Mouse (Mus musculus): ENCODE measurements around the gene Manba. TPM values are rescaled to one million over a fixed set of nuclear protein-coding genes. Genes with fewer than 3 reads are reported as not detected.
"Not testable (repeated sequence)": the region's sequence is repeated elsewhere in the genome, so short reads cannot be mapped to it uniquely, and the experiment has no call there.

The Manba gene
- polyA plus RNA-seq, 1 experiment from 2014 or later: 9.2 TPM

- Histone ChIP-seq H3K4me3 (ENCODE audit: low read depth, low read length) (no peak overlapping the region), H3K9me3 (ENCODE audit: low read length) (no peaks in the 10 kb centered on the region), H3K4me1 (ENCODE audit: insufficient read depth, low read depth, low read length) (no peaks in the 10 kb centered on the region), H3K27ac (ENCODE audit: low read length) (no peak overlapping the region), H3K36me3 (ENCODE audit: insufficient read depth, low read length) (no peaks in the 10 kb centered on the region), H3K9ac (replicated peaks; ENCODE audit: low read depth) (no peak overlapping the region), H3K27me3 (replicated peaks; ENCODE audit: insufficient read depth, low read length) (no peaks in the 10 kb centered on the region), H3K4me2 (replicated peaks; ENCODE audit: low read depth, low read length) (no peak overlapping the region)
- ATAC-seq (peak; percentile 88), DNase-seq (ENCODE audit: low spot score) (peak; percentile 78)
- TF ChIP-seq CTCF (IDR thresholded peaks at IDR 0.05): no peak
- TF ChIP-seq EP300 (IDR thresholded peaks at IDR 0.05): no peak
- 28% methylated on average over 4 of the region's 4 CpGs for WGBS
Observed at GRCm38 (mm10) chr3:135469974-135470373, 15.4 kb upstream of the Manba start.

- ATAC-seq: no peak
- no peak overlapping the region for H3K27ac ChIP-seq (ENCODE audit: low read length)
- no peak overlapping the region for H3K4me2 ChIP-seq (replicated peaks; ENCODE audit: low read depth, low read length)
- H3K9me3 ChIP-seq (ENCODE audit: low read length): no peaks in the 10 kb centered on the region
- TF ChIP-seq EP300 (IDR thresholded peaks at IDR 0.05) (no peak), CTCF (IDR thresholded peaks at IDR 0.05) (no peak)
- H3K9ac ChIP-seq (replicated peaks; ENCODE audit: low read depth): no peak overlapping the region
- no peak for DNase-seq (ENCODE audit: low spot score)
- WGBS: 66% methylated on average over 1 of the region's 1 CpGs
- no peaks in the 10 kb centered on the region for H3K36me3 ChIP-seq (ENCODE audit: insufficient read depth, low read length)
- no peak overlapping the region for H3K4me3 ChIP-seq (ENCODE audit: low read depth, low read length)
- no peaks in the 10 kb centered on the region for H3K27me3 ChIP-seq (replicated peaks; ENCODE audit: insufficient read depth, low read length)
- H3K4me1 ChIP-seq (ENCODE audit: insufficient read depth, low read depth, low read length): no peaks in the 10 kb centered on the region
Observed at GRCm38 (mm10) chr3:135470823-135471222, 14.6 kb upstream of the Manba start.

- H3K36me3 ChIP-seq (ENCODE audit: insufficient read depth, low read length): no peaks in the 10 kb centered on the region
- no peak for TF ChIP-seq CTCF (IDR thresholded peaks at IDR 0.05)
- H3K4me1 ChIP-seq (ENCODE audit: insufficient read depth, low read depth, low read length): no peaks in the 10 kb centered on the region
- DNase-seq (ENCODE audit: low spot score) (no peak), ATAC-seq (no peak)
- H3K9ac ChIP-seq (replicated peaks; ENCODE audit: low read depth): no peak overlapping the region
- H3K27me3 ChIP-seq (replicated peaks; ENCODE audit: insufficient read depth, low read length): no peaks in the 10 kb centered on the region
- H3K4me2 ChIP-seq (replicated peaks; ENCODE audit: low read depth, low read length): no peak overlapping the region
- H3K27ac ChIP-seq (ENCODE audit: low read length): no peak overlapping the region
- H3K4me3 ChIP-seq (ENCODE audit: low read depth, low read length): no peak overlapping the region
- H3K9me3 ChIP-seq (ENCODE audit: low read length): no peaks in the 10 kb centered on the region
- 84% methylated on average over 8 of the region's 8 CpGs for WGBS
Observed at GRCm38 (mm10) chr3:135475025-135475424, 10.4 kb upstream of the Manba start.

- TF ChIP-seq EP300 (IDR thresholded peaks at IDR 0.05): no peak
- TF ChIP-seq CTCF (IDR thresholded peaks at IDR 0.05): no peak
- H3K4me1 ChIP-seq (ENCODE audit: insufficient read depth, low read depth, low read length): no peaks in the 10 kb centered on the region
- 47% methylated on average over 6 of the region's 6 CpGs for WGBS
- no peak overlapping the region for H3K27ac ChIP-seq (ENCODE audit: low read length)
- H3K4me2 ChIP-seq (replicated peaks; ENCODE audit: low read depth, low read length): no peak overlapping the region
- H3K27me3 ChIP-seq (replicated peaks; ENCODE audit: insufficient read depth, low read length): no peaks in the 10 kb centered on the region
- no peak overlapping the region for H3K4me3 ChIP-seq (ENCODE audit: low read depth, low read length)
- no peak for DNase-seq (ENCODE audit: low spot score)
- ATAC-seq: no peak
- H3K36me3 ChIP-seq (ENCODE audit: insufficient read depth, low read length): no peaks in the 10 kb centered on the region
- H3K9ac ChIP-seq (replicated peaks; ENCODE audit: low read depth): no peak overlapping the region
- no peaks in the 10 kb centered on the region for H3K9me3 ChIP-seq (ENCODE audit: low read length)
Observed at GRCm38 (mm10) chr3:135476286-135476685, 9.1 kb upstream of the Manba start.

GRCm38 (mm10) chr3:135476977-135477376 is 8.4 kb upstream of the Manba start:
- Histone ChIP-seq H3K27me3 (replicated peaks; ENCODE audit: insufficient read depth, low read length) (no peaks in the 10 kb centered on the region), H3K9me3 (ENCODE audit: low read length) (no peaks in the 10 kb centered on the region), H3K4me3 (ENCODE audit: low read depth, low read length) (no peak overlapping the region), H3K4me1 (ENCODE audit: insufficient read depth, low read depth, low read length) (no peaks in the 10 kb centered on the region), H3K9ac (replicated peaks; ENCODE audit: low read depth) (no peak overlapping the region), H3K4me2 (replicated peaks; ENCODE audit: low read depth, low read length) (no peak overlapping the region), H3K27ac (ENCODE audit: low read length) (no peak overlapping the region), H3K36me3 (ENCODE audit: insufficient read depth, low read length) (no peaks in the 10 kb centered on the region)
- ATAC-seq (no peak), DNase-seq (ENCODE audit: low spot score) (no peak)
- TF ChIP-seq EP300 (IDR thresholded peaks at IDR 0.05): no peak
- no peak for TF ChIP-seq CTCF (IDR thresholded peaks at IDR 0.05)
- 89% methylated on average over 2 of the region's 2 CpGs for WGBS

GRCm38 (mm10) chr3:135479090-135479489 is 6.3 kb upstream of the Manba start:
- H3K27ac ChIP-seq (ENCODE audit: low read length); ATAC-seq; H3K27me3 ChIP-seq (replicated peaks; ENCODE audit: insufficient read depth, low read length); H3K4me2 ChIP-seq (replicated peaks; ENCODE audit: low read depth, low read length); H3K36me3 ChIP-seq (ENCODE audit: insufficient read depth, low read length); H3K9me3 ChIP-seq (ENCODE audit: low read length); H3K9ac ChIP-seq (replicated peaks; ENCODE audit: low read depth); H3K4me1 ChIP-seq (ENCODE audit: insufficient read depth, low read depth, low read length); H3K4me3 ChIP-seq (ENCODE audit: low read depth, low read length); DNase-seq (ENCODE audit: low spot score): not testable (repeated sequence)
- WGBS: 81% methylated on average over 5 of the region's 5 CpGs

GRCm38 (mm10) chr3:135480767-135481166 is 4.6 kb upstream of the Manba start:
- no peaks in the 10 kb centered on the region for H3K27me3 ChIP-seq (replicated peaks; ENCODE audit: insufficient read depth, low read length)
- H3K36me3 ChIP-seq (ENCODE audit: insufficient read depth, low read length): no peaks in the 10 kb centered on the region
- DNase-seq (ENCODE audit: low spot score): no peak
- no peaks in the 10 kb centered on the region for H3K9me3 ChIP-seq (ENCODE audit: low read length)
- no peak overlapping the region for H3K4me3 ChIP-seq (ENCODE audit: low read depth, low read length)
- no peak overlapping the region for H3K4me2 ChIP-seq (replicated peaks; ENCODE audit: low read depth, low read length)
- ATAC-seq: no peak
- H3K9ac ChIP-seq (replicated peaks; ENCODE audit: low read depth): no peak overlapping the region
- WGBS: 75% methylated on average over 6 of the region's 6 CpGs
- TF ChIP-seq CTCF (IDR thresholded peaks at IDR 0.05): no peak
- no peak overlapping the region for H3K27ac ChIP-seq (ENCODE audit: low read length)
- H3K4me1 ChIP-seq (ENCODE audit: insufficient read depth, low read depth, low read length): no peaks in the 10 kb centered on the region

All from lung, postnatal 0 days (tissue).